Mouse (Mus musculus) layer of hippocampus, postnatal 36 days (tissue): ENCODE measurements around the gene Nudt15. TPM values are rescaled to one million over a fixed set of nuclear protein-coding genes. Genes with fewer than 3 reads are reported as not detected.
A peak's percentile ranks its signal among the peaks of the same experiment; 100 is the strongest.

Experiments
- DNase-seq, 2 experiments: peaks; one replicate each; pipeline ENCODE4 v3.0.0; 2022
- total RNA-seq, 2 experiments: library from RNA; stranded (reverse); gene quantifications; 2 replicates each; pipeline ENCODE4 v1.2.3; 2021

Gene Nudt15
- total RNA-seq, 2 experiments from 2014 or later, result 5.6 to 6.0 TPM

DNA sequence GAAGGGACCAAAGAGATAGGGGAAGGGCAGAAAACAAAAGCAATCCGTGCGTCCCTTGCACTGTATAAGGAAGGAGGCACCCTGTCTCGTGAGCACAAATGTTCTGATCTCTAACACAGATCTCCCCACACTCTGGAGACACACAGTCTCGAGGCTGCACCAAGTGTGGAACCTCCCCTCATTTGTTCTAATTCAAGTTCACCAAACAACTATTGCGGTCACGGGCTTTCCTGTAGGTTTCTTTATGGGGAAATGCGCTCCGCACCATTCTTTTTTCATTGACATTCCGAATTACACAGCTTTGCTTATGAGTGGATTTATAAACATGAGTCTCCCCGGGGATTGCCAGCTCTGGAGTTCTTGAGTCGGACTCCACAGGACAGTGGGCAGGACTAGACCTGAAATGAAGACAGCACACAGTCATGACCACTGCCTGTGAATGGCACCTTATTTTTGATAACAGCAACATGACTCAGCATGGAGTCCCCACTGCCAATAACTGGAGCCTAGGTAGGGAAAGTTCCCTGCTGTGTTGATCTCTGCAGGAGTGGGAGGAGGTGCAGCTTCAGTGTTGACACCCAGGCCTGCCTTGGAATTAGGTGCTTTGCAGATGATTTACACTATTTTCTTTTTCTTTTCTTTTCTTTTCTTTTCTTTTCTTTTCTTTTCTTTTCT, 40.2 kb downstream of the Nudt15 start:
- no peak for DNase-seq

- DNase-seq, result no peak
Observed at GRCm38 (mm10) chr14:73507200-73507599, 40.8 kb downstream of the Nudt15 start.

DNA sequence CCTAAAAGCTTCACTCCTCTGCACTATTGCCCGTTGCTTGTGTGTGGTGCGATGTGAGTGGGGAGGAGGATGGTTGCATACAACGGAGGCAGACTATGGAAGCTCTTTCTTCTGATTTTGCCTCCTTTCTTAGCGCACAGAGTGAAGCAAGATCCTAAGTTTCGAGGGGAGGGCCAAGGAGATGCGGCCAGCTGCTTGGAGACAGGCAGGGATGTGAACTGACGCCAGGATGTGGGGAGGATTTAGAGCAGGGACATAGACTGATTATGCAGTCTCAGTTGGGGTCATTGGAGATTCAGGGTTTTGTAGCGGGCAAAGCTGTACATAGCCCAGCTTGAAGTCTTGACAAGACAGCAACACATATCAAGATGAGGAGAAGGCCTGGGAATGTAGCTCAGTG, 41.8 kb downstream of the Nudt15 start:
- no peak for DNase-seq

- DNase-seq, result no peak
Observed at GRCm38 (mm10) chr14:73503237-73503933, 44.7 kb downstream of the Nudt15 start.

- peak; percentile 13 to 38 for DNase-seq
Observed at GRCm38 (mm10) chr14:73502591-73503184, 45.4 kb downstream of the Nudt15 start.

DNA sequence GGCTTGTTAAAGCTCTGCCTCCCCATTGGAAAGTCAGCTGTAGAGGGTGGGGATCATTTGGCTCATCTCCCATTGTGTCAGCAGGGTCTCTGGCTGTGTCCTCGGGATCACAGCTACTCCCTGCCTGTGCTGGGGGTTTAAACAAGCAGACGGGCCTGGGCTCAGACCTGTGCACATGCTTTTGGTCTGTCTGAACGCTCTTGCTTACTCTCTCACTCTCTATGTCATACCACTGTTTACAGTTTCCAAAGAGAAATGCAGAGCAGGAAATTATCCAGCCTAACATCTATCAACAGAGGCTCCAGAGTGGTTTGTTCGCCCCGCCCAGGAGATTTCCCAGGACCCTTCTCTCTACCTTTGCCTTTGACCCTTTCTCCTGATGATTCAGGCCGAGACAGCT, 46.3 kb downstream of the Nudt15 start:
- DNase-seq, result no peak

DNA sequence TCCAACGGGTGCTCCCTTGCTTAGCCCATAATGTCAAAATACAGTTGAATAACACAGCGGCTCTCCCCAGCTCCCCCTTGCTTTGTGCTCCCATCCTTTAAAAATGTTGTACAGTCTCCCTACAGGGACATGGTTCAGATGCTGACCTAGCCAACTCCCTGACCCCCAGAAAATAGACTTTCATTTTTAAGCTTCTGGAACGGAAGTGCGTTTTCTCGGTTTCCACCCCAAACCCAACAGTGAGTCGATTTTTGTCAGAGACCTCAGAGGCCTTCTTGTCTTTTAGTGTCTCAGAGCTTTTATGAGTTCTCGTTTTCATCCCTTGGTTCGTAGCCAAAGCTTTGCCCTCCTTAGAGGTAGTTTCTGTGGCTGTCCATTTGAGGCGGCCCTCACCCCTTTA, 46.8 kb downstream of the Nudt15 start:
- DNase-seq, result no peak

DNA sequence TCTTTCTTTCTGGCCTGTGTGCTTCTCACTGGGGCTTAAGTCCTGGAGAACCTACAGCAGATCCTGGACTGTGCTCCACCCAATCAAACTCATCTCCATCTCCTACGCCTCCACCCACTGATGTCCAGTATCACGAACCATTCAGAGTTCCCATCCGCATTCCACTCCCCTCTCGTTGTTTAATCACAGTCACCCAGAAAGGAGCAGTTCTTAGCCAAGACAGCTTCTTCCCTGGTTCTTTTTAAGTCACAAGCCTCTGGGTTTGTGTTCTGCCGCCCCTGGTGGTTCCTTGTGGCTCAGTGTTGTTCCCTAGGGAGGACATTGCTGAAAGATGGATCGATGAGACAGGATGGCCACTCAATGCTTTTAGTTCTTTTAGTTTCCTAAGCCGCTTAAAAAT, 52.3 kb downstream of the Nudt15 start:
- no peak for DNase-seq

- DNase-seq, result no peak
Observed at GRCm38 (mm10) chr14:73494122-73494521, 53.9 kb downstream of the Nudt15 start.

DNA sequence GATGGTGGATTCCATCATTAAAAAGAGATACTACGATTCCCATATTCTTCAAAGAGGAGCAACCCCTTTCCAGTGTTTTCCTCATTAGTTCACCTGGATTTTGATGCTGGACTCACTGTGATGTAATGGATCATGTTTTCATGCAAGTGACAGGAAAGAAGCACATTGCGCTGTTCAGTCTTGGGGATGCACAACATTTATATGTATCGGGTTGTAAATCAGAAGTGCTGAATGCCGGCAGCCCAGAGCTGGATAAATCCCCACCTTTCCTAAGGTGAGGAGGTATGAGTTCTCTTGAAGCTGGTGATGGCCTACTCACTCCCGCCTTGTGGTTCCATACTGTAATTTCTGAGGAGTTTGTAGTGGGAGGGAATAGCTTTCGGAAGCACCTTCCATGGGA, 54.7 kb downstream of the Nudt15 start:
- DNase-seq, result no peak

DNA sequence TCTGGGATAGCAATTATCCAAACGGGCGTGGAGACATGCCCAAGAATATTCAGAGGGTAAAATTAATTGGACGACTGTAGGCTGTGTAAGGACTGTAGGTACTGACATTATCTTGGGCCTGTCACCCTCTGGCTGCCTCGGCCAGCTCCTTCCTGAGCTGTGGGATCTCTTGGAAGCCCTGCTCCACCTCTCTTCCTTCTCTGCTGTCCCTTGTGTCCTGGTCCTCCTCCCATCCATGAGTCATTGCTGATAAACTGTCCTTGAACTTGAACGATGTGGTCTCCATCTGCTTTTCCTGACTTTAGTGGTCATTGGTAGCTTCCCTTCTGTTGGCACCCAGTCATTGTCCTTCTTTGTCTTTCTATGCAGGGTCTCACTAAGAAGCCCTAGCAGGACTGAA, 61.4 kb downstream of the Nudt15 start:
- DNase-seq, result no peak

DNA sequence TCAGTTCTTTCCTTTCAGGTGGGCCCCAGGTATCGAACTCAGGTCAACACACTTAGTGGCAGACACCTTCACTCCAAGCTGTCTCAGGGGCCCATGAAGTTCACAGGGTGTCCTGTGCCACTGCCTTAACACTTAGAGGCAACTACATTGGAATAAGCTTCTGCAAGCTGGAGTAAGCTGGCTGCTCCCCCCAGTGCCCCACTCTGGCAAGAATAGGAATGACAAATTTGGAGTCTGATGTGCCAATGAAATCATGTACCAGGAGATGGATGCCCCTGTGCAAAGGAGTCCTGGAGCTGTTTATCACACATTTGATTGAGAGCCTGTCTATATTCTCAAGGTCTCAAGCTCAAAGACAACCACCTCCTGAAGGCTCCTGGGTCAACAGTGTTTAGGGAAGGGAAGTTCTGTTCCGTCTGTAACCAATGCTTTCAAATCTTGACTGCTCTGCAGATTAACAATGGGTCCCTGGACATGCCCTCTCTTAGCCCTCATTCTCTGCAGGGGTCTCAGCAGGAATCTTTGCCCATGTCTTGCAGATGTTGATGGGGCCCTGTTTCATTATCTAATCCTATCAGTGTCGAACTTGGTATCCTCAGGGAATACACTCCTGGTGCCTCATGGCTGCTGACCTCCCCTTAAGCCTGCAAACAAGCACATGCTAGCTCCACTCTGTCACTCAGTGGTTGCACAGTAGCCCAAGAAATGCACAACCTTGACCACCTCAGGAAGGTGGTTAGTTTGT, 63.5 kb downstream of the Nudt15 start:
- DNase-seq, result no peak

DNA sequence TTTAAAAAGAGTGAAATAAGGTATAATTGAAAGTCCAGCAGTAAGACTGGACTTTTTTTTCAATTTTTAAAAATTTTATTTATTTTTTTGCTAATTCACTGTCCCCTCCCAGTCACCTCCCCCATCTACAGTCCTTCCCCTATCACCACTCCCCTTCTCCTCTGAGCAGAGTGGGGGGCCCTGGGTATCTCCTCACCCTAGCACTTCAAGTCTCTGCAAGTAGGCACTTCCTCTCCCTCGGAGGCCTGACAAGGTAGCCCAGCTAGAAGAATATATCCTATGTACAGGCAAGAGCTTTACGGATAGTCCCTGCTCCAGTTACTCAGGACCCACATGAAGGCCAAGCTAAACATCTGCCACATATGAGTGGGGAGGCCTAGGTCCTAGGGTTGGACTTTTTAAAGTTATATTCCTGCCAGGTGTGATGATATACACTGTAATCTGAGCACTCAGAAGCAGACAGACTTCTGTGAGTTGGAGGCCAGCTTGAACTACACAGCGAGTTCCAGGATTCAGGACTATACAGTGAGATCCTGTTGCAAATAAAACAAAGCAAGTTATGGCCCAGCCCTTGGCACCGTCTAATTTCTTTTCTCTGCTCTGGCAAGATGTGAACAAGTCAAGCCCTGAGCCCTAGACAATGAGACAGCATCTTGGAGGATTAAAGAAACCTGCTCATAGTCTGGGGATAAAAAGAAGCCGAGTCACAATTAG, 64.4 kb downstream of the Nudt15 start:
- DNase-seq, result no peak

DNA sequence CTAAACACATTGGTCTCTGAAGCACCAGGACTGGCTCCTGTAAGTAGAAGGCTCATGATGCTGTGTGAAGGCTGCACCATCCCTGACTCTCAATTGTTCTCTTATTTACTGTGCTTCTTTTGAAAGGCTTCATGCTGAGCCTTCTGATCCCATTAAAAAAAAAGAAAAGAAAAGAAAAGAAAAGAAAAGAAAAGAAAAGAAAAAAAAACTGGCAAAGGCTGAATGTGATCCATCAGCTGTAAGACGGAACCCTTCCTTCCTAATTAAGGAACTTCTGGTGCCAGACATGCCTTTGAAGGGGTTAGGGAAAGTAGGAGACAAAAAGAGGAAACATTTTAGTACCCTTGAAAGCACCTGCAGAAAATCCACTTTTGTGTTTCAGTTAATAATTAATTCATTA, 68.3 kb downstream of the Nudt15 start:
- DNase-seq, result no peak

DNA sequence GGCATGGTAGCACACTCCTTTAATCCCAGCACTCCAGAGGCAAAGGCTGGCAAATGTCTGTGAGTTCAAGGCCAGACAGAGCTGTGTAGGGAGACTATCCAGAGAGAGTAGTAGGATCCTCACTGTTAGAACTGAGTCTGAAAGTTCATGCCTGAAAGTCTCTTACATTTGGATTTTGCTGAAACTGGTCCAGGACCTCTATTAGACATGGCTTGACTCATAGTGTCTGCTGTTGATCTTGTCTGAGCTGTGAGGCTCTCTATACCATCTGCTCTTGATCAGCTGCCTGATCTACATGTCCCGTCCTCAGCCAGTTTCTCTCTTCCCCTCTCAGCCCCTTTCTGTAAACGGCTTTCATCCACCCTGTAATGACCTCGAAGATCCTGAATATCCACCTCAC, 69.7 kb downstream of the Nudt15 start:
- DNase-seq, result no peak

DNA sequence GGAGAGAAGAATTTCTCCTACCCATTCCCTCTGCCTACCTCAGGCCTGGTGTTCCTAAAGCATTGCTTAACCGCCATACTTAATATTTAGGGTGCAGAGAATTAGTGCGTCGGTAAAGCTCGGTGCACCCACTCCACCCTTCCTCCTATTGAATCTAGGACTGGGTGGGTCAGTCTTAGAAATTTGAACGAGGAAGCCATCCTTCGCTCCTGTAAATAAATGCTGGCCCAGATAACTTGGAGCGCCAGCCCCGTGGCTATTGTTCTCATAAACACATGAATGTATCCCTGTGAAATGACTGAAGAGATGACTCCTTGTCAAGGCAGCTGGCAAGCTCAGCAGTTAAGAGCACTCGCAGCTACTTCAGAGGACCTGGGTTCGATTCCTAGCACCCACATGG, 71.0 kb downstream of the Nudt15 start:
- DNase-seq, result no peak

DNA sequence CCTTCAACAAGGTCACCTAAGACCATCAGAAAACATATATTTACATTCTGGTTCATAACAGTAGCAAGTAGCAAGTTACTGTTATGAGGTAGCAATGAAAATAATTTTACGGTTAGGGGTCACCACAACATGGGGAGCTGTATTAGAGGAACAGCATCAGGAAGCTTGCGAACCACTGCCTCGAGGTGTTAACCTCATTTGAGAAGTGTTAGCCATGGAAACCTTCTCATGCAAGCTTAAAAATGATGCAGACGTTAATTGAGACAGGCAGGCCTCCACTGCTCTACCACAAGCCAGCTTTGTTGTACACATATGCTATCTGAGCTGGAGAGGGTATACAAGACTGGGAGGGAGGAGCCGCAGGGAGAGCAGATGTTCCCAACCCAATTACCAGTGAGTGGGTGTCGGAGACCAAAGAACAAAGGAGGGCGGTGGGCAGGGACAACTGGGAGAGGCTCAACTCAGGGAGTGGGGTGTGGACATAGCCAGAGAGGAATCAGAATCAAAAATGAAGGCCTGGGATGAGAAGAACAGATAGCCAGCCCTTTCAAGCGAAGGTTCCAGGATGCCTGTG, 71.6 kb downstream of the Nudt15 start:
- peak in 1 of 2 experiments; percentile 20 for DNase-seq

- DNase-seq, result no peak
Observed at GRCm38 (mm10) chr14:73475506-73475905, 72.5 kb downstream of the Nudt15 start.

DNA sequence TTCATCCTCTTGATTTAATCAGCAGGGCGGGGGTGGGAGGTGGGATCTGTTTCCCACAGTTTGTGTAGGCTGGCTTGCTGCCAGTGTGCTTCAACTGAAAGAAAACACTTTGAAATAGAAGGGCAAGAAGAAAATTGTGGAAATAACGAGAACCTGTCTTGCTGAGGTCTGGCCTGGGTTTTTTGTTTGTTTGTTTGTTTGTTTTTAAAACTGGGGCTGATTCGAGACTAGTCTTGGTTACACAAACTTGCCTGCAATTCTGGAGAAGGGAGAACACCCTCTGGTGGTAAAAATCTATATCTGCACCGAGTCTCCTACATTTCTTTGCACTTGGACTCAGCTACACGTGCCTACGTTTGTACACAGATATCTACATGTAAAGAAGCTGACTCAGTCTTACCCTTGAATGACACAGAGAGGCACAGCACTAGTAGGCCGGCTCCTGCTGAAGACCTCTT, 73.4 kb downstream of the Nudt15 start:
- no peak for DNase-seq

DNA sequence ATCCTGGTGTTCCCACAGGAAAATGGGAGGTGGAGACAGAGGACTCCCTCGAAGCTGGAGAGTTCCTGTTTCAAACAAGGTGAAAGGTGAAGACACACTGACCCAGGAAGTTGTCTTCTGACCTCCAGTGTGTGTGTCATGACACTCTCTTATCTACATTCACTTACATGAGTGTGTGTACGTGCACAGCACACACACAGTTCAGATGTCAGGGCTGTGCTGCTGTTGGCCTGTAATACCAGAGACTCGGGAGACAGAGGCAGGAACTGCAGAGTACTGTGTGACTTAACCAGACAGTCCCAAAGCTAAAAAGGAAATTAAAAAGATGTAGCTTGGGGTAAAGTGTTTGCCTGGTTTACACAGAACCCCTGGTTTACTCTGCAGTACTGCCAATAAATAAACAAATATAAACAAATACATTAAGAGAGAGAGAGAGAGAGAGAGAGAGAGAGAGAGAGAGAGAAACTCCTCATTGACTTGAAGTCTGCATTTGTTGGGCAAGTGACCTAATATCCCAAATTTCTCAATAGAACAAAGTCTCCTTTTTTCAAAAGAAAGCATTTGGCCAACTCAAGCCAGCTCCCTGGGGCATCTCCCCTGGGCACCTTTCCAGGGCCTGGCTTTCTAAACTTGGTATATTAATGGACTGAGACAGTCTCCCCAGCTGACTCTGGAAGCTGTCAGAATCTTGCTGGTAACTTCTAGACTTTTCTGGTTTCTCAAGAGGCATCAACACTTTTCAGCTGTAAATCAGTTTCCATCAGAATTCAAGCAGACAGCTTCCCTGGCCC, 74.2 kb downstream of the Nudt15 start:
- DNase-seq, result peak; percentile 35 to 55

DNA sequence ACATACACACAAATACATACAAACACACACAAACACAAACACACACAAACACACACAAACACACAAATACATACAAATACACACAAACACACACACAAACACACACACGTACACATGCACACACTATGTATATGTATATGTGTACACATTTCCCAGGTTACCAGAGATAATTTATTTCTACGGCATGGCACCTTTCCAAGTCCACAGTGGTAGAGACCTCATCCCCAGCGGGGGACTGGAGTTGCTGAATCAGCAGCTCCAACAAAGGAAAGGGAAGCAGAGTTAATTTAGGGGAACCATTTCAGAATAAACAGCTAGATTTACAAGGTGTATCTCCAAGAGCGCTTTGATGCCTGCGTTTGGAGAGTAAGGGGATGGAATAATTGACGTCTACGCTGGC, 75.8 kb downstream of the Nudt15 start:
- DNase-seq, result no peak
